Mouse (Mus musculus) embryonic facial prominence, embryonic 14.5 days (tissue): Measurements from ENCODE around the gene Nomo1. TPM values are rescaled to one million over a fixed set of nuclear protein-coding genes. Genes with fewer than 3 reads are reported as not detected.

ENCODE experiments used
- ATAC-seq: fragments of 200-750 bp; cut with Nextera tagmentation; 2 replicates; pipeline ENCODE4 v1.8.0; 2017; ENCODE audit warnings: low read depth, moderate number of reproducible peaks, moderate TSS enrichment
- DNase-seq: peaks from one replicate; pipeline ENCODE4 v3.0.0-alpha.2; 2015; ENCODE audit warnings: low spot score
- H3K27ac ChIP-seq: fragments of 300-500 bp; sonication (generic); replicated peaks from 2 replicates; pipeline ENCODE4 v1.5.1; 2014; ENCODE audit warnings: low read depth, mild to moderate bottlenecking, low read length, moderate library complexity
- H3K27me3 ChIP-seq: fragments of 300-500 bp; sonication (generic); replicated peaks from 2 replicates; pipeline ENCODE4 v1.6.1; 2014; ENCODE audit warnings: low read length; ENCODE audit not compliant: control insufficient read depth, insufficient read depth
- H3K36me3 ChIP-seq: fragments of 300-500 bp; sonication (generic); 2 replicates; pipeline ENCODE4 v1.6.1; 2014; ENCODE audit warnings: low read length, mixed read lengths; ENCODE audit not compliant: control insufficient read depth, insufficient read depth
- H3K4me1 ChIP-seq: fragments of 300-500 bp; sonication (generic); 2 replicates; pipeline ENCODE4 v1.6.1; 2014; ENCODE audit warnings: antibody characterized with exemption, low read length; ENCODE audit not compliant: control insufficient read depth, insufficient read depth
- H3K4me2 ChIP-seq: fragments of 300-500 bp; sonication (generic); 2 replicates; pipeline ENCODE4 v1.6.1; 2014; ENCODE audit warnings: low read depth, mild to moderate bottlenecking, low read length, moderate library complexity, mixed read lengths
- H3K4me3 ChIP-seq: fragments of 300-500 bp; sonication (generic); 2 replicates; pipeline ENCODE4 v1.5.1; 2014; ENCODE audit warnings: low read depth, mild to moderate bottlenecking, low read length
- H3K9ac ChIP-seq: fragments of 300-500 bp; sonication (generic); 2 replicates; pipeline ENCODE4 v1.6.1; 2014; ENCODE audit warnings: low read depth, mild to moderate bottlenecking, low read length, moderate library complexity, mixed read lengths
- H3K9me3 ChIP-seq: fragments of 300-500 bp; sonication (generic); 2 replicates; pipeline ENCODE4 v1.6.1; 2016; ENCODE audit warnings: low read length; ENCODE audit not compliant: control insufficient read depth
- WGBS: fragments of 180-500 bp; shearing (Covaris S2); extraction: QIAGEN DNeasy Blood & Tissue Kit; methylation state at CpG from one replicate; pipeline ENCODE4 v1.1.7; 2014; 5-methylcytosine and 5-hydroxymethylcytosine counted together
- polyA plus RNA-seq: library from polyadenylated mRNA; unstranded; fragments of >200 nt; fragmentation: Nextera tagmentation; extraction: Ambion mirVana; gene quantifications from 2 replicates; pipeline ENCODE4 v1.2.1, GENCODE M21; 2014

Nomo1 gene
- polyA plus RNA-seq, 1 experiment from 2014 or later, result 25.7 TPM

GRCm38 (mm10) chr7:46052161-46052821, 18.8 kb downstream of the Nomo1 start:
- Histone ChIP-seq H3K27ac (no peak overlapping the region), H3K9ac (no peak overlapping the region), H3K36me3 (peaks cover 79% of the 10 kb centered on the region), H3K4me3 (no peak overlapping the region), H3K9me3 (no peaks in the 10 kb centered on the region), H3K4me2 (no peak overlapping the region), H3K27me3 (no peaks in the 10 kb centered on the region), H3K4me1 (no peaks in the 10 kb centered on the region)
- 85% methylated on average over 4 of the region's 4 CpGs for WGBS
- DNase-seq (no peak), ATAC-seq (no peak)

- ATAC-seq (no peak), DNase-seq (no peak)
- Histone ChIP-seq H3K4me3 (no peak overlapping the region), H3K9ac (no peak overlapping the region), H3K4me1 (no peaks in the 10 kb centered on the region), H3K4me2 (no peak overlapping the region), H3K9me3 (no peaks in the 10 kb centered on the region), H3K27me3 (no peaks in the 10 kb centered on the region), H3K36me3 (peaks cover 81% of the 10 kb centered on the region), H3K27ac (no peak overlapping the region)
- WGBS, result 87% methylated on average over 3 of the region's 3 CpGs
Measured at GRCm38 (mm10) chr7:46053566-46053965, 20.1 kb downstream of the Nomo1 start.

- Histone ChIP-seq H3K9ac (no peak overlapping the region), H3K27ac (no peak overlapping the region), H3K4me1 (no peaks in the 10 kb centered on the region), H3K4me3 (no peak overlapping the region), H3K4me2 (no peak overlapping the region), H3K36me3 (peaks cover 92% of the 10 kb centered on the region), H3K9me3 (no peaks in the 10 kb centered on the region), H3K27me3 (no peaks in the 10 kb centered on the region)
- no peak for DNase-seq
- no peak for ATAC-seq
- WGBS, result 87% methylated on average over 6 of the region's 11 CpGs
Measured at GRCm38 (mm10) chr7:46058882-46059281, 25.4 kb downstream of the Nomo1 start.

GRCm38 (mm10) chr7:46060688-46061087, 27.2 kb downstream of the Nomo1 start:
- no peak overlapping the region for H3K4me3 ChIP-seq
- DNase-seq (no peak), ATAC-seq (no peak)
- no peaks in the 10 kb centered on the region for H3K9me3 ChIP-seq
- H3K27me3 ChIP-seq, result no peaks in the 10 kb centered on the region
- WGBS, result 93% methylated on average over 8 of the region's 8 CpGs
- H3K36me3 ChIP-seq, result peaks cover 91% of the 10 kb centered on the region
- no peak overlapping the region for H3K9ac ChIP-seq
- H3K4me2 ChIP-seq, result no peak overlapping the region
- no peaks in the 10 kb centered on the region for H3K4me1 ChIP-seq
- H3K27ac ChIP-seq, result no peak overlapping the region

GRCm38 (mm10) chr7:46061614-46062013, 28.1 kb downstream of the Nomo1 start:
- DNase-seq, result no peak
- ATAC-seq, result no peak
- Histone ChIP-seq H3K4me2 (no peak overlapping the region), H3K4me1 (no peaks in the 10 kb centered on the region), H3K27me3 (no peaks in the 10 kb centered on the region), H3K4me3 (no peak overlapping the region), H3K36me3 (peaks cover 90% of the 10 kb centered on the region), H3K9me3 (no peaks in the 10 kb centered on the region), H3K27ac (no peak overlapping the region), H3K9ac (no peak overlapping the region)
- WGBS, result 96% methylated on average over 16 of the region's 16 CpGs

- 91% methylated on average over 6 of the region's 6 CpGs for WGBS
- H3K9me3 ChIP-seq, result no peaks in the 10 kb centered on the region
- no peak overlapping the region for H3K4me2 ChIP-seq
- H3K27ac ChIP-seq, result no peak overlapping the region
- no peaks in the 10 kb centered on the region for H3K27me3 ChIP-seq
- no peak overlapping the region for H3K9ac ChIP-seq
- no peak for DNase-seq
- H3K4me1 ChIP-seq, result no peaks in the 10 kb centered on the region
- H3K4me3 ChIP-seq, result no peak overlapping the region
- peaks cover 80% of the 10 kb centered on the region for H3K36me3 ChIP-seq
- no peak for ATAC-seq
Measured at GRCm38 (mm10) chr7:46063296-46063695, 29.8 kb downstream of the Nomo1 start.

- WGBS, result 96% methylated on average over 8 of the region's 8 CpGs
- Histone ChIP-seq H3K27ac (no peak overlapping the region), H3K4me3 (no peak overlapping the region), H3K9me3 (no peaks in the 10 kb centered on the region), H3K4me2 (no peak overlapping the region), H3K27me3 (no peaks in the 10 kb centered on the region), H3K4me1 (no peaks in the 10 kb centered on the region), H3K36me3 (peaks cover 85% of the 10 kb centered on the region), H3K9ac (no peak overlapping the region)
- no peak for DNase-seq
- no peak for ATAC-seq
Measured at GRCm38 (mm10) chr7:46068831-46069230, 35.3 kb downstream of the Nomo1 start.

- H3K27me3 ChIP-seq, result no peaks in the 10 kb centered on the region
- H3K4me1 ChIP-seq, result no peaks in the 10 kb centered on the region
- no peak overlapping the region for H3K4me3 ChIP-seq
- no peak overlapping the region for H3K27ac ChIP-seq
- no peak for ATAC-seq
- no peak overlapping the region for H3K9ac ChIP-seq
- 84% methylated on average over 7 of the region's 7 CpGs for WGBS
- no peak for DNase-seq
- peaks cover 99% of the 10 kb centered on the region for H3K36me3 ChIP-seq
- no peaks in the 10 kb centered on the region for H3K9me3 ChIP-seq
- no peak overlapping the region for H3K4me2 ChIP-seq
Measured at GRCm38 (mm10) chr7:46076844-46077243, 43.3 kb downstream of the Nomo1 start.

- 80% methylated on average over 12 of the region's 12 CpGs for WGBS
- H3K4me2 ChIP-seq, result no peak overlapping the region
Measured at GRCm38 (mm10) chr7:46077675-46078074, 44.2 kb downstream of the Nomo1 start.

More at GRCm38 (mm10) chr7:46077675-46078074, 44.2 kb downstream of the Nomo1 start:
- peaks cover 99% of the 10 kb centered on the region for H3K36me3 ChIP-seq
- ATAC-seq, result 0 out of 2 replicates have a peak, but pooled peaks have one; percentile 22
- H3K27me3 ChIP-seq, result no peaks in the 10 kb centered on the region
- no peak overlapping the region for H3K9ac ChIP-seq
- no peaks in the 10 kb centered on the region for H3K4me1 ChIP-seq
- no peak overlapping the region for H3K4me3 ChIP-seq
- no peak overlapping the region for H3K27ac ChIP-seq
- peak; percentile 8 for DNase-seq
- H3K9me3 ChIP-seq, result no peaks in the 10 kb centered on the region
